Mouse (Mus musculus) liver, embryonic 14.5 days (tissue): ENCODE measurements around the gene Nop53. TPM values are rescaled to one million over a fixed set of nuclear protein-coding genes. Genes with fewer than 3 reads are reported as not detected.
"Not testable (repeated sequence)": the region's sequence is repeated elsewhere in the genome, so short reads cannot be mapped to it uniquely, and the experiment has no call there.

Source experiments
- ATAC-seq: fragments of 200-750 bp; cut with Nextera tagmentation; 2 replicates; pipeline ENCODE4 v1.8.0; 2017; ENCODE audit warnings: moderate number of reproducible peaks, mild to moderate bottlenecking, moderate library complexity; ENCODE audit not compliant: insufficient read depth
- DNase-seq, 3 experiments: peaks; one replicate each; pipeline ENCODE4 v3.0.0-alpha.2; 2012 to 2013; ENCODE audit warnings: low read depth in 3 of 3, low spot score in 3 of 3
- H3K27ac ChIP-seq: fragments of 300-500 bp; sonication (generic); 2 replicates; pipeline ENCODE4 v1.5.1; 2014; ENCODE audit warnings: moderate library complexity, mild to moderate bottlenecking, control low read depth, inconsistent platforms
- H3K27me3 ChIP-seq: fragments of 300-500 bp; sonication (generic); 2 replicates; pipeline ENCODE4 v1.6.1; 2014; ENCODE audit warnings: mild to moderate bottlenecking, low read length, moderate library complexity; ENCODE audit not compliant: control insufficient read depth, insufficient read depth
- H3K36me3 ChIP-seq: fragments of 300-500 bp; sonication (generic); replicated peaks from 2 replicates; pipeline ENCODE4 v1.6.1; 2014; ENCODE audit warnings: low read depth; ENCODE audit not compliant: control insufficient read depth, insufficient read depth
- H3K4me1 ChIP-seq, 2 experiments: fragments of 200-500 bp in 1 of 2; fragments of 300-500 bp in 1 of 2; sonication (generic) in 1 of 2; replicated peaks; 2 replicates each; pipeline ENCODE4 v1.6.1; 2012 to 2014; ENCODE audit warnings: antibody characterized with exemption in 1 of 2, inconsistent platforms in 1 of 2, low read length in 1 of 2; ENCODE audit not compliant: control insufficient read depth in 2 of 2, insufficient read depth in 2 of 2
- H3K4me2 ChIP-seq: fragments of 300-500 bp; sonication (generic); 2 replicates; pipeline ENCODE4 v1.6.1; 2014; ENCODE audit warnings: low read depth, mild to moderate bottlenecking, control low read depth, moderate library complexity
- H3K4me3 ChIP-seq, 2 experiments: fragments of 200-500 bp in 1 of 2; fragments of 300-500 bp in 1 of 2; sonication (generic) in 1 of 2; 2 replicates each; pipeline ENCODE4 v1.5.1; 2012 to 2014; ENCODE audit warnings: low read depth in 2 of 2, low read length in 2 of 2, mild to moderate bottlenecking in 2 of 2, control low read depth in 1 of 2, inconsistent platforms in 1 of 2, moderate library complexity in 1 of 2; ENCODE audit not compliant: insufficient read depth in 1 of 2
- H3K9ac ChIP-seq: fragments of 300-500 bp; sonication (generic); replicated peaks from 2 replicates; pipeline ENCODE4 v1.6.1; 2014; ENCODE audit warnings: mild to moderate bottlenecking, control low read depth, moderate library complexity
- H3K9me3 ChIP-seq: fragments of 300-500 bp; sonication (generic); 2 replicates; pipeline ENCODE4 v1.6.1; 2016; ENCODE audit warnings: low read length, mixed read lengths; ENCODE audit not compliant: control insufficient read depth
- CTCF ChIP-seq: IDR thresholded peaks from 2 replicates; pipeline ENCODE4 v1.5.1; 2016; ENCODE audit warnings: antibody characterized with exemption, low read depth, control low read depth
- EP300 ChIP-seq: IDR thresholded peaks from 2 replicates; pipeline ENCODE4 v1.6.1; 2016; ENCODE audit warnings: antibody characterized with exemption, low read depth
- WGBS: fragments of 180-500 bp; shearing (Covaris S2); extraction: QIAGEN DNeasy Blood & Tissue Kit; methylation state at CpG from one replicate; pipeline ENCODE4 v1.1.7; 2014; ENCODE audit not compliant: insufficient replicate concordance; 5-methylcytosine and 5-hydroxymethylcytosine counted together
- polyA plus RNA-seq, 2 experiments: library from polyadenylated mRNA; depleted of rRNA in 1 of 2; stranded (reverse) in 1 of 2; unstranded in 1 of 2; fragments of >200 nt; fragmentation: Nextera tagmentation in 1 of 2; extraction: Ambion mirVana in 1 of 2; gene quantifications; 2 replicates each; pipeline versions ENCODE4 v1.2.1 to v1.2.3; 2012 to 2014

Gene Nop53
- polyA plus RNA-seq, 2 experiments, result 56.9 to 75.9 TPM

- no peak for ATAC-seq
- TF ChIP-seq CTCF (no peak), EP300 (no peak)
- no peaks in the 10 kb centered on the region; the same call in 1 of the 2 replicates for H3K36me3 ChIP-seq
- H3K27ac ChIP-seq, result no peak overlapping the region
- no peaks in the 10 kb centered on the region for H3K27me3 ChIP-seq
- H3K4me3 ChIP-seq, result no peak overlapping the region
- no peak for DNase-seq
- H3K9me3 ChIP-seq, result no peaks in the 10 kb centered on the region
- no peak overlapping the region for H3K9ac ChIP-seq
- peaks cover 14 to 36% of the 10 kb centered on the region in 2 experiments for H3K4me1 ChIP-seq
- no peak overlapping the region for H3K4me2 ChIP-seq
These were observed 27.5 kb downstream of the Nop53 start for GRCm38 (mm10) chr7:15918371-15918770.

- ATAC-seq (no peak), DNase-seq (no peak)
- Histone ChIP-seq H3K4me2 (no peak overlapping the region), H3K36me3 (no peaks in the 10 kb centered on the region; the same call in 1 of the 2 replicates), H3K27me3 (no peaks in the 10 kb centered on the region), H3K27ac (no peak overlapping the region), H3K4me1 (peaks cover 8 to 29% of the 10 kb centered on the region in 2 experiments), H3K9ac (no peak overlapping the region), H3K9me3 (no peaks in the 10 kb centered on the region), H3K4me3 (no peak overlapping the region)
- 64% methylated on average over 4 of the region's 4 CpGs for WGBS
- TF ChIP-seq CTCF, result no peak
- no peak for TF ChIP-seq EP300
These were observed 28.9 kb downstream of the Nop53 start for GRCm38 (mm10) chr7:15916996-15917395.

- no peaks in the 10 kb centered on the region; the same call in 1 of the 2 replicates for H3K36me3 ChIP-seq
- ATAC-seq (no peak), DNase-seq (no peak)
- H3K4me2 ChIP-seq, result no peak overlapping the region
- no peak overlapping the region for H3K27ac ChIP-seq
- TF ChIP-seq CTCF (no peak), EP300 (no peak)
- H3K27me3 ChIP-seq, result no peaks in the 10 kb centered on the region
- 66% methylated on average over 3 of the region's 3 CpGs for WGBS
- no peak overlapping the region for H3K4me3 ChIP-seq
- H3K9me3 ChIP-seq, result no peaks in the 10 kb centered on the region
- H3K4me1 ChIP-seq, result peaks cover 6 to 25% of the 10 kb centered on the region in 2 experiments
- no peak overlapping the region for H3K9ac ChIP-seq
These were observed 29.6 kb downstream of the Nop53 start for GRCm38 (mm10) chr7:15916134-15916723.

- not testable (repeated sequence) for H3K9me3 ChIP-seq, H3K4me3 ChIP-seq, H3K27me3 ChIP-seq, H3K36me3 ChIP-seq, DNase-seq, H3K4me2 ChIP-seq, H3K9ac ChIP-seq, ATAC-seq, H3K27ac ChIP-seq
- H3K4me1 ChIP-seq, result peaks cover 3 to 20% of the 10 kb centered on the region in 2 experiments; a peak in 2 of 4 replicates
- WGBS, result 53% methylated on average over 4 of the region's 4 CpGs
These were observed 30.2 kb downstream of the Nop53 start for GRCm38 (mm10) chr7:15915695-15916094.

- DNase-seq (no peak), ATAC-seq (no peak)
- H3K4me3 ChIP-seq, result no peak overlapping the region
- no peaks in the 10 kb centered on the region for H3K27me3 ChIP-seq
- H3K36me3 ChIP-seq, result no peaks in the 10 kb centered on the region; the same call in 1 of the 2 replicates
- WGBS, result 59% methylated on average over 2 of the region's 2 CpGs
- no peak overlapping the region for H3K4me2 ChIP-seq
- peaks cover 3 to 10% of the 10 kb centered on the region in 2 experiments; a peak in 2 of 4 replicates for H3K4me1 ChIP-seq
- H3K9me3 ChIP-seq, result no peaks in the 10 kb centered on the region
- no peak for TF ChIP-seq CTCF
- TF ChIP-seq EP300, result no peak
- H3K9ac ChIP-seq, result no peak overlapping the region
- no peak overlapping the region for H3K27ac ChIP-seq
These were observed 31.1 kb downstream of the Nop53 start for GRCm38 (mm10) chr7:15914751-15915150.
